Mouse (Mus musculus) midbrain, embryonic 10.5 days (tissue): ENCODE measurements around the gene Morn4. TPM values are rescaled to one million over a fixed set of nuclear protein-coding genes. Genes with fewer than 3 reads are reported as not detected.

Experiments used
- DNase-seq: peaks from one replicate; pipeline ENCODE4 v3.0.0-alpha.2; 2017; ENCODE audit warnings: low spot score
- H3K27ac ChIP-seq: fragments of 300-500 bp; sonication (generic); replicated peaks from 2 replicates; pipeline ENCODE4 v1.5.1; 2016; ENCODE audit warnings: mild to moderate bottlenecking
- H3K27me3 ChIP-seq: fragments of 300-500 bp; sonication (generic); 2 replicates; pipeline ENCODE4 v1.6.1; 2016; ENCODE audit warnings: low read depth, mild to moderate bottlenecking; ENCODE audit not compliant: poor library complexity, severe bottlenecking
- H3K36me3 ChIP-seq: fragments of 300-500 bp; sonication (generic); 2 replicates; pipeline ENCODE4 v1.6.1; 2016; ENCODE audit warnings: mild to moderate bottlenecking, moderate library complexity
- H3K4me1 ChIP-seq: fragments of 300-500 bp; sonication (generic); 2 replicates; pipeline ENCODE4 v1.6.1; 2016
- H3K4me3 ChIP-seq: fragments of 300-500 bp; sonication (generic); 2 replicates; pipeline ENCODE4 v1.5.1; 2016; ENCODE audit warnings: mild to moderate bottlenecking, moderate library complexity
- H3K9me3 ChIP-seq: fragments of 300-500 bp; sonication (generic); replicated peaks from 2 replicates; pipeline ENCODE4 v1.6.1; 2016; ENCODE audit warnings: mild to moderate bottlenecking
- WGBS: fragments of 180-500 bp; shearing (Covaris S2); methylation state at CpG from one replicate; pipeline ENCODE4 v1.1.7; 2016; 5-methylcytosine and 5-hydroxymethylcytosine counted together
- polyA plus RNA-seq: library from polyadenylated mRNA; unstranded; fragments of >200 nt; fragmentation: Nextera tagmentation; extraction: Ambion mirVana; gene quantifications from 2 replicates; pipeline ENCODE4 v1.2.1, GENCODE M21; 2016

Gene Morn4
- polyA plus RNA-seq, 1 experiment from 2014 or later = 51.9 TPM

GRCm38 (mm10) chr19:42079006-42079405, 7.2 kb downstream of the Morn4 start:
- WGBS = 96% methylated on average over 12 of the region's 12 CpGs
- Histone ChIP-seq H3K9me3 (no peaks in the 10 kb centered on the region), H3K4me3 (no peak overlapping the region), H3K4me1 (peaks cover 5% of the 10 kb centered on the region; the same call in 1 of the 2 replicates), H3K27ac (no peak overlapping the region), H3K27me3 (no peaks in the 10 kb centered on the region), H3K36me3 (peaks cover 41% of the 10 kb centered on the region)
- DNase-seq = no peak

DNA sequence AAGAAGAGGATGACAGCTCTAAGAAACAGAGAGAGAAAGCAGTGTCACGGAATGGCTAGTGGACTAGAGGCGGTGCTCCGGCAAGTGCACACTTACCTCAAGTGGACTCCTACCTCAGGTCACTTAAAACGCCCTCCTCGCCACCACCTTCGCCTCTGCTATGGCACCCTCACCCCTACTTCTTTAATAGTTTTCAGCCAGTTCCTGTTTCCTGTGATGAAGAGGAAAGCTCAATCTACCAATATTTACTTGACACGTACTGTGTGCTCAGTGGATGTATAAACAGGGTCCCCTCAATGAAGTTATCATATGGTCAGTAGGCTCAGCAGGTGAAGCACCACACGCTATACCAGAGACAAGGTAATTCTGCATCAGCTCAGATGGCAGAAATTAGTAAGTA, 7.6 kb downstream of the Morn4 start:
- H3K27ac ChIP-seq = no peak overlapping the region
- H3K9me3 ChIP-seq = no peaks in the 10 kb centered on the region
- WGBS = 93% methylated on average over 8 of the region's 8 CpGs
- H3K4me1 ChIP-seq = peaks cover 5% of the 10 kb centered on the region; the same call in 1 of the 2 replicates
- DNase-seq = no peak
- peaks cover 46% of the 10 kb centered on the region for H3K36me3 ChIP-seq
- no peak overlapping the region for H3K4me3 ChIP-seq
- no peaks in the 10 kb centered on the region for H3K27me3 ChIP-seq

DNA sequence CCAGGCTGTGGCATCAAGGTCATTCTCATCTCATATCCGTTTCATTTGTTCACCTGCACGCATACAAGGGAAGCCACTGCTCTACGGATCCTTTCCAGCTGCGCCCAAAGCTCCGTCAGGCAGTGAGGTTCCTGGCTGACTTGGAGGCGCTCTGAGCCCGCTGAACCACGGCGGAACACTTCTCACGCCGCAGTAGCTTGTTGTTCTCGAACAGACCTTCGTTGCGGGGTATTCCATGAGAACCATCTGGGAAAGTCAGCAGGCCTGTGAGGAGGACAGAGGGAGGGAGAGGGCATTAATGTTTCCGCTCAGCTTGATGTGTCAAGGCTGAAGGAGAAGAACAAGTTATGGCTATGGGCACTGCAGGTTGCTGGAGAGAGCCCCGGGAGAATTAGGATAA, 10.2 kb downstream of the Morn4 start:
- DNase-seq = no peak
- peaks cover 50% of the 10 kb centered on the region for H3K36me3 ChIP-seq
- 91% methylated on average over 16 of the region's 16 CpGs for WGBS

GRCm38 (mm10) chr19:42075051-42075450, 11.1 kb downstream of the Morn4 start:
- Histone ChIP-seq H3K4me3 (no peak overlapping the region), H3K27me3 (no peaks in the 10 kb centered on the region), H3K36me3 (peaks cover 50% of the 10 kb centered on the region), H3K27ac (no peak overlapping the region), H3K4me1 (peaks cover 9% of the 10 kb centered on the region; the same call in 1 of the 2 replicates), H3K9me3 (no peaks in the 10 kb centered on the region)
- 85% methylated on average over 2 of the region's 2 CpGs for whole genome bisulfite sequencing
- DNase-seq = no peak

More for the DNA sequence above, 10.2 kb downstream of the Morn4 start:
- no peaks in the 10 kb centered on the region for H3K9me3 ChIP-seq
- H3K27me3 ChIP-seq = no peaks in the 10 kb centered on the region
- no peak overlapping the region for H3K4me3 ChIP-seq
- no peak overlapping the region for H3K27ac ChIP-seq
- peaks cover 5% of the 10 kb centered on the region; the same call in 1 of the 2 replicates for H3K4me1 ChIP-seq

GRCm38 (mm10) chr19:42072802-42073201, 13.4 kb downstream of the Morn4 start:
- no peak for DNase-seq
- whole genome bisulfite sequencing = 83% methylated on average over 7 of the region's 7 CpGs
- Histone ChIP-seq H3K9me3 (no peaks in the 10 kb centered on the region), H3K27ac (no peak overlapping the region), H3K4me3 (no peak overlapping the region), H3K27me3 (no peaks in the 10 kb centered on the region), H3K4me1 (peaks cover 8% of the 10 kb centered on the region; the same call in 1 of the 2 replicates), H3K36me3 (peaks cover 44% of the 10 kb centered on the region)

- peak; percentile 9 for DNase-seq
- Histone ChIP-seq H3K27ac (no peak overlapping the region), H3K27me3 (no peaks in the 10 kb centered on the region), H3K4me3 (no peak overlapping the region), H3K36me3 (peaks cover 37% of the 10 kb centered on the region), H3K4me1 (peaks cover 8% of the 10 kb centered on the region; the same call in 1 of the 2 replicates), H3K9me3 (no peaks in the 10 kb centered on the region)
- WGBS = 85% methylated on average over 15 of the region's 15 CpGs
Measured at GRCm38 (mm10) chr19:42071886-42072608, 14.1 kb downstream of the Morn4 start.

GRCm38 (mm10) chr19:42071221-42071620, 14.9 kb downstream of the Morn4 start:
- 83% methylated on average over 7 of the region's 7 CpGs for WGBS
- Histone ChIP-seq H3K27ac (no peak overlapping the region), H3K27me3 (no peaks in the 10 kb centered on the region), H3K4me3 (no peak overlapping the region), H3K36me3 (peaks cover 31% of the 10 kb centered on the region), H3K9me3 (no peaks in the 10 kb centered on the region), H3K4me1 (peaks cover 8% of the 10 kb centered on the region; the same call in 1 of the 2 replicates)
- no peak for DNase-seq

GRCm38 (mm10) chr19:42069241-42069525, 17.0 kb downstream of the Morn4 start:
- 69% methylated on average over 6 of the region's 6 CpGs for WGBS
- no peaks in the 10 kb centered on the region for H3K27me3 ChIP-seq
- no peaks in the 10 kb centered on the region for H3K9me3 ChIP-seq
- H3K4me1 ChIP-seq = peaks cover 8% of the 10 kb centered on the region; the same call in 1 of the 2 replicates
- H3K27ac ChIP-seq = no peak overlapping the region
- no peak overlapping the region for H3K4me3 ChIP-seq
- H3K36me3 ChIP-seq = 0 out of 2 replicates have a peak, but pooled peaks cover 11% of the 10 kb centered on the region
- DNase-seq = no peak

GRCm38 (mm10) chr19:42068441-42069240, 17.5 kb downstream of the Morn4 start:
- H3K27ac ChIP-seq = no peak overlapping the region
- WGBS = 86% methylated on average over 11 of the region's 11 CpGs
- no peak overlapping the region for H3K4me3 ChIP-seq
- no peaks in the 10 kb centered on the region for H3K27me3 ChIP-seq
- H3K4me1 ChIP-seq = peaks cover 8% of the 10 kb centered on the region; the same call in 1 of the 2 replicates
- 0 out of 2 replicates have a peak, but pooled peaks cover 5% of the 10 kb centered on the region for H3K36me3 ChIP-seq
- DNase-seq = no peak
- no peaks in the 10 kb centered on the region for H3K9me3 ChIP-seq

GRCm38 (mm10) chr19:42061443-42061842, 24.7 kb downstream of the Morn4 start:
- no peaks in the 10 kb centered on the region for H3K4me1 ChIP-seq
- 91% methylated on average over 7 of the region's 7 CpGs for WGBS
- H3K27ac ChIP-seq = no peak overlapping the region
- no peak overlapping the region for H3K4me3 ChIP-seq
- DNase-seq = no peak
- H3K9me3 ChIP-seq = no peaks in the 10 kb centered on the region
- no peaks in the 10 kb centered on the region for H3K27me3 ChIP-seq
- H3K36me3 ChIP-seq = no peaks in the 10 kb centered on the region

DNA sequence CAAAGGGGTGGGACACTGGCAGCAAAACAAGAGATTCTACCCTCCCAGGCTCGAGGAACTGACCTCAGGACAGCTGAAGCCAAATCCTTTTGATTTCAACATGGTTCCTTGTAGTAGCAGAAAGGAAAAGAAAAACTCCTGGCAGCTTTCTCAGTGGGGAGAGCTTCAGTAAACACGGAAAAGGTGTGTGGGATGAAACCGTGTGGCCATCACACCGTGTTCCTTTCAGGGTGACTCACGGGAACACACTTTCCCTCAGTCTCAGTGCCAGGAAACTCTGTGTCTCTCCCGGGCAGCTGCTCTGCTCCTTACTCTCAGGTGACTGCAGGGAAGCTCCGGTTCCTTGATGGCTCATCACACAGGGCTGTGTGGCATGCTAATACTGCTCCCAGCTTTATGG, 27.7 kb downstream of the Morn4 start:
- H3K9me3 ChIP-seq = no peaks in the 10 kb centered on the region
- no peak overlapping the region for H3K27ac ChIP-seq
- WGBS = 80% methylated on average over 7 of the region's 7 CpGs
- no peaks in the 10 kb centered on the region for H3K36me3 ChIP-seq
- H3K4me1 ChIP-seq = no peaks in the 10 kb centered on the region
- no peak overlapping the region for H3K4me3 ChIP-seq
- no peaks in the 10 kb centered on the region for H3K27me3 ChIP-seq
- no peak for DNase-seq

DNA sequence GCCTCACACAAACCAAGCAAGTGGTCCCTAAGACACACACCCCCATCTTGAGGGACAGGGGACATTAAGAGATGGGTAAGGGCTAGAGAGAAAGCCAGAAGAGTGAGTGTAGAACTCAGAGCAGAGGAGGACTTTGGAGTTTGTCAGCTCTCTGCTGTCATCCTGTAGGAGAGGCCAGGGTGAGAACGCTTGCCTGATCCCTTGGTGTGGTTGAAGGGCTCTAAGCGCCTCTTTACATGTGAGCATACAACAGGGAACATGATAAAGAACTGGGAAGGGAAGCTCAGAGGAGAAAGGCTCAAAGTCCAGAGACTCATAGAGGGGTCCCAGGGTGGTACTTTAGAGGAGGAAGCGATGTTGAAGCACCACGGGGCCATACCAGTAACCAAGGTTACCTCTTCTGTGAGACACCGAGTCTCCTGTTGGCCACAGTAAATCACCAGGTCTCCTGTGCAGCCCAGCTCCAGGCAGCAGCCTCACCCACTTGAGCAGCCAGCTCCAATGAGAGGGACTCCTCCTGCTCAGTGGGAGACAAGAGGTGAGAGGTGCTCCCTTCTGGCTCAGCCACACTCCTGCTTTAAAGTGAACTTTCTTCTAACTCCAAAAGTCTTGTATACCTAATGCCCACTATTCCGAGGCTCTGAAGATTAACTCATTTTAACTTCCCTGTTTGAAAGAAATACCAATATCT, 29.3 kb downstream of the Morn4 start:
- H3K27me3 ChIP-seq = no peaks in the 10 kb centered on the region
- H3K27ac ChIP-seq = no peak overlapping the region
- peaks cover 5% of the 10 kb centered on the region; the same call in 1 of the 2 replicates for H3K4me1 ChIP-seq
- DNase-seq = no peak
- WGBS = 87% methylated on average over 6 of the region's 6 CpGs
- no peaks in the 10 kb centered on the region for H3K36me3 ChIP-seq
- H3K9me3 ChIP-seq = no peaks in the 10 kb centered on the region
- H3K4me3 ChIP-seq = no peak overlapping the region
